Mouse (Mus musculus) ES-E14 (cell line): ENCODE data around the gene Pkn2.

Source experiments
- CHD2 ChIP-seq: IDR thresholded peaks from 2 replicates; pipeline ENCODE4 v1.6.1; 2014; ENCODE audit warnings: mild to moderate bottlenecking, low read depth, low read length, inconsistent platforms
- ZC3H11A ChIP-seq: IDR thresholded peaks from 2 replicates; pipeline ENCODE4 v1.6.1; 2012; ENCODE audit warnings: low read depth, mild to moderate bottlenecking, inconsistent platforms, low read length, borderline replicate concordance

DNA sequence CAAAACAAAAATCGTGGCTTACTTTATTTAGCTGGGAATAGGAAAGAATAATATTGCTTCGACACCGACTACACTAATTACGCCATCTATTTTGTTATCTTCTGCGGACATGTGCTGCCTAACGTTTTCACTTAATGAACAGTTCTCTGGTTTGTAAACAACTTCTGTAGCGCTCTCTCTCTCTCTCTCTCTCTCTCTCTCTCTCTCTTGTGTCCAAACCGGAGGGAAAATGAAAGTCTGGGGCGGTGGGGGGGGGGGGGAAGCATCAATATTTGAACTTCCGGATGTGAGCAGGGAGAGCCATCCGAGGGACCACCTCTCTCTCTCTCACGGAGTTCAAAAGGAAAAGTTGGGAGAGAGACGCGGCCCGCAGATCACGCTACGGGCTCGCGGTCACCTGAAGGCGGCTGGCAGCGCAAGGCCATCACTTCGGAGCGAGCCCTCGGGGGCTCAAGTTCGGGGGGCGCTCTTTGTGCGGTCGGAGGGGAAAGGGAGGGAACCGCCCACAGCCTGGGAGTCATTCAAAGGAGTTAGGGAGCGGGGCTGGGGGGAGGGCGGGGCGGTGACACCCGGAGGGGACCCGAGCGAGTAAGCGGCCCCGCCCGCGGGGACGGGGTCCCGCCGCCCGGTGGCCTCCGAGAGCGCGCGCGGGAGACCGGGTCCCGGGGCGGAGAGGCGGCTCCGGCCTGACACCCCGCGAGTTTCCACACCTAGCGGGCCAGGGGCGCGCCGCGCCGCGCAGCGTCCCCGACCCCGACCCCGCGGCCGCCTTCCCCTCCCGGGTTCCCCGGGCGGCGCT lies 815 bp downstream of the Pkn2 start:
- no peak for TF ChIP-seq CHD2
- no peak for TF ChIP-seq ZC3H11A
